Mouse (Mus musculus) liver, postnatal 0 days (tissue): ENCODE measurements around the gene Lrrc32. TPM values are rescaled to one million over a fixed set of nuclear protein-coding genes. Genes with fewer than 3 reads are reported as not detected.

Experiments used
- ATAC-seq: fragments of 200-750 bp; cut with Nextera tagmentation; 2 replicates; pipeline ENCODE4 v1.8.0; 2017; ENCODE audit warnings: mild to moderate bottlenecking, moderate library complexity
- DNase-seq: peaks from one replicate; pipeline ENCODE4 v3.0.0-alpha.2; 2016
- H3K27ac ChIP-seq: fragments of 300-500 bp; sonication (generic); 2 replicates; pipeline ENCODE4 v1.5.1; 2014; ENCODE audit warnings: antibody characterized with exemption, moderate library complexity, mild to moderate bottlenecking, low read depth
- H3K27me3 ChIP-seq: fragments of 300-500 bp; sonication (generic); 2 replicates; pipeline ENCODE4 v1.6.1; 2014; ENCODE audit warnings: low read length, control low read depth, mixed read lengths; ENCODE audit not compliant: insufficient read depth
- H3K36me3 ChIP-seq: fragments of 300-500 bp; sonication (generic); replicated peaks from 2 replicates; pipeline ENCODE4 v1.6.1; 2014; ENCODE audit warnings: mild to moderate bottlenecking, control low read depth, low read length, moderate library complexity, mixed read lengths; ENCODE audit not compliant: insufficient read depth
- H3K4me1 ChIP-seq: fragments of 300-500 bp; sonication (generic); 2 replicates; pipeline ENCODE4 v1.6.1; 2014; ENCODE audit warnings: antibody characterized with exemption, mild to moderate bottlenecking, control low read depth; ENCODE audit not compliant: insufficient read depth
- H3K4me2 ChIP-seq: fragments of 300-500 bp; sonication (generic); 2 replicates; pipeline ENCODE4 v1.6.1; 2014; ENCODE audit warnings: low read depth, mild to moderate bottlenecking, low read length, moderate library complexity, mixed read lengths
- H3K4me3 ChIP-seq: fragments of 300-500 bp; sonication (generic); 2 replicates; pipeline ENCODE4 v1.5.1; 2014; ENCODE audit warnings: low read depth, low read length
- H3K9ac ChIP-seq: fragments of 300-500 bp; sonication (generic); replicated peaks from 2 replicates; pipeline ENCODE4 v1.6.1; 2014; ENCODE audit warnings: mild to moderate bottlenecking, moderate library complexity
- H3K9me3 ChIP-seq: fragments of 300-500 bp; sonication (generic); 2 replicates; pipeline ENCODE4 v1.6.1; 2016; ENCODE audit warnings: mild to moderate bottlenecking, control low read depth, low read length, mixed read lengths
- CTCF ChIP-seq: sonication (generic); IDR thresholded peaks from 2 replicates; pipeline ENCODE4 v1.5.1; 2016; ENCODE audit warnings: antibody characterized with exemption, low read depth
- EP300 ChIP-seq: IDR thresholded peaks from 2 replicates; pipeline ENCODE4 v1.6.1; 2016; ENCODE audit warnings: antibody characterized with exemption, low read depth, mild to moderate bottlenecking
- WGBS: fragments of 180-500 bp; shearing (Covaris S2); extraction: QIAGEN DNeasy Blood & Tissue Kit; methylation state at CpG from one replicate; pipeline ENCODE4 v1.1.7; 2014; ENCODE audit not compliant: insufficient replicate concordance; 5-methylcytosine and 5-hydroxymethylcytosine counted together
- polyA plus RNA-seq: library from polyadenylated mRNA; unstranded; fragments of >200 nt; fragmentation: Nextera tagmentation; extraction: Ambion mirVana; gene quantifications from 2 replicates; pipeline ENCODE4 v1.2.1, GENCODE M21; 2015

The Lrrc32 gene
- polyA plus RNA-seq, 1 experiment from 2014 or later, result 6.2 TPM

- Histone ChIP-seq H3K27me3 (no peaks in the 10 kb centered on the region), H3K4me2 (no peak overlapping the region), H3K4me3 (no peak overlapping the region), H3K9me3 (no peaks in the 10 kb centered on the region), H3K9ac (no peak overlapping the region), H3K36me3 (no peaks in the 10 kb centered on the region), H3K4me1 (no peaks in the 10 kb centered on the region), H3K27ac (0 out of 2 replicates have a peak overlapping the region, but pooled peaks have one; percentile 11)
- WGBS, result 68% methylated on average over 6 of the region's 6 CpGs
- DNase-seq, result no peak
- TF ChIP-seq EP300, result no peak
- TF ChIP-seq CTCF, result no peak
- no peak for ATAC-seq
Observed at GRCm38 (mm10) chr7:98503951-98504647, 15.0 kb downstream of the Lrrc32 start.

- Histone ChIP-seq H3K36me3 (no peaks in the 10 kb centered on the region), H3K27me3 (no peaks in the 10 kb centered on the region), H3K4me2 (no peak overlapping the region), H3K9me3 (no peaks in the 10 kb centered on the region), H3K4me1 (no peaks in the 10 kb centered on the region), H3K27ac (peak overlapping the region; percentile 44; the same call in 1 of the 2 replicates), H3K9ac (no peak overlapping the region), H3K4me3 (no peak overlapping the region)
- DNase-seq (no peak), ATAC-seq (no peak)
- TF ChIP-seq EP300 (no peak), CTCF (no peak)
- 41% methylated on average over 5 of the region's 5 CpGs for WGBS
Observed at GRCm38 (mm10) chr7:98504726-98505314, 15.7 kb downstream of the Lrrc32 start.

DNA sequence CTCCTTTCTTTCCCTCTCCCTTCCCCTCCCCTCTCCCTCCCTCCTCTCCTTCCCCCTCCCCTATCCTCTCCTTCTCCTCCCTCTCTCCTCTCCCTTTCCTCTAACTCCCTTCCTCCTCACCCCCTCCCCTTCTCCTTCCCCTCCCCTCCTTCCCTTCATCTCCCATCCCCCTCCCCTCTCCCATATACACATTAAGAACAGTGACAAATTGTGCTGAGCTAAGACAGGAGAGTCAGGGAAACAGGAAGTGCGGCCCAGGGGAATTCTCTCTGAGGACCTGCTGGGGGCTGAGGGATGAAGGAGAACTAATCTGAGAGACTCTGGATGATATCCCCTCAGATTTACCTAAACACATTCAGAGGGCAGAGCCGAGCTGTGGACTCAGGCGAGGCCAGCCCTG, 16.6 kb downstream of the Lrrc32 start:
- 50% methylated on average over 3 of the region's 3 CpGs for WGBS
- DNase-seq (no peak), ATAC-seq (no peak)
- Histone ChIP-seq H3K4me2 (no peak overlapping the region), H3K9me3 (no peaks in the 10 kb centered on the region), H3K9ac (no peak overlapping the region), H3K36me3 (no peaks in the 10 kb centered on the region), H3K4me1 (no peaks in the 10 kb centered on the region), H3K27ac (no peak overlapping the region), H3K27me3 (no peaks in the 10 kb centered on the region), H3K4me3 (no peak overlapping the region)
- no peak for TF ChIP-seq CTCF
- TF ChIP-seq EP300, result no peak

- no peak for DNase-seq
- TF ChIP-seq EP300 (no peak), CTCF (no peak)
- Histone ChIP-seq H3K27ac (peak overlapping the region; percentile 35; the same call in 1 of the 2 replicates), H3K27me3 (no peaks in the 10 kb centered on the region), H3K9me3 (no peaks in the 10 kb centered on the region), H3K4me3 (no peak overlapping the region), H3K4me2 (no peak overlapping the region), H3K9ac (no peak overlapping the region; the same call in 1 of the 2 replicates), H3K4me1 (0 out of 2 replicates have a peak, but pooled peaks cover 3% of the 10 kb centered on the region), H3K36me3 (no peaks in the 10 kb centered on the region)
- 64% methylated on average over 15 of the region's 15 CpGs for WGBS
- no peak for ATAC-seq
Observed at GRCm38 (mm10) chr7:98510961-98511958, 22.2 kb downstream of the Lrrc32 start.

- Histone ChIP-seq H3K27me3 (no peaks in the 10 kb centered on the region), H3K9me3 (no peaks in the 10 kb centered on the region), H3K4me2 (no peak overlapping the region), H3K4me1 (0 out of 2 replicates have a peak, but pooled peaks cover 3% of the 10 kb centered on the region), H3K9ac (no peak overlapping the region), H3K27ac (no peak overlapping the region; the same call in 1 of the 2 replicates), H3K4me3 (no peak overlapping the region), H3K36me3 (no peaks in the 10 kb centered on the region)
- TF ChIP-seq EP300, result no peak
- TF ChIP-seq CTCF, result no peak
- WGBS, result 66% methylated on average over 3 of the region's 3 CpGs
- DNase-seq (no peak), ATAC-seq (no peak)
Observed at GRCm38 (mm10) chr7:98513251-98513650, 24.2 kb downstream of the Lrrc32 start.

DNA sequence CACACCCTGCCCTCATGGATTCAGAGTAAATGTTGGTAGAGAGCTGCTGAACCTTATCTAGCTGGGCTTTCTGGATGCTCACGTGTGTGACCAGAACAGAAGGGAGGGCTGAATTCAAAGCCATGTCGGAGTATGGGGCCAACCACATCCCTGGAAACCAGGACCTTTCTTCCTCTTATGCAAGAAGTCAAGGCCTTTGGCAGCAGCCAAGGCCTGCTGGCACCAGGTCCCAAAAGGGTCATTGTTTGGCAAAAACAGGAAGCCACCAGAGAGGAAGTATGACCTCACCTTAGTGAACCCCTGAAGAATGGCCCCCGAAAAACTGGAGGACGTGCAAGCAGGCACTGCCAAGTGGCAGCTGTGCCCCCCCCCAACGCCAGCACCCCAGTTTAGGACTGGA, 33.5 kb downstream of the Lrrc32 start:
- Histone ChIP-seq H3K4me2 (no peak overlapping the region), H3K4me3 (no peak overlapping the region), H3K9ac (no peak overlapping the region), H3K27ac (no peak overlapping the region), H3K4me1 (peaks cover 18% of the 10 kb centered on the region), H3K27me3 (no peaks in the 10 kb centered on the region), H3K36me3 (no peaks in the 10 kb centered on the region), H3K9me3 (no peaks in the 10 kb centered on the region)
- DNase-seq (no peak), ATAC-seq (peak; percentile 73)
- WGBS, result 31% methylated on average over 5 of the region's 5 CpGs
- no peak for TF ChIP-seq CTCF
- TF ChIP-seq EP300, result no peak
